Mouse (Mus musculus) adrenal gland, adult 10 weeks (tissue): ENCODE data around the gene Phf7. TPM values are rescaled to one million over a fixed set of nuclear protein-coding genes. Genes with fewer than 3 reads are reported as not detected.

Experiments used
- polyA plus RNA-seq: library from polyadenylated mRNA; stranded (reverse); fragments of 350-450 nt; fragmentation: Illumina TruSeq; extraction: RNeasy Lipid Tissue Mini Kit (QIAGEN cat#74804); gene quantifications from one replicate; pipeline ENCODE4 v1.2.3, GENCODE M21; 2014; ENCODE audit warnings: low read depth, low replicate concordance

Phf7 gene
- 9.7 TPM for polyA plus RNA-seq

GRCm38 (mm10) chr14:31251084-31251604, at the start of gene Phf7, which contains the start of gene Bap1:
TSS of gene Phf7 (minus strand) at chr14:31251317.
TSS of gene Bap1 (plus strand) at chr14:31251450.

GRCm38 (mm10) chr14:31217666-31218065, 33.5 kb downstream of the Phf7 start, which contains the start of gene Sema3g:
TSS of gene Sema3g (plus strand) at chr14:31217860.

GRCm38 (mm10) chr14:31216846-31217245, 34.3 kb downstream of the Phf7 start, which contains the start of gene Nisch:
TSS of gene Nisch (minus strand) at chr14:31216946.

GRCm38 (mm10) chr14:31208084-31208483, 43.0 kb downstream of the Phf7 start, which contains the start of gene Tnnc1:
TSS of gene Tnnc1 (plus strand) at chr14:31208312.

Other genes with a start within 250 kb of the Phf7 start
- 154 TPM for gene Glt8d1, start 249.9 kb downstream of the Phf7 start, polyA plus RNA-seq
- gene Spcs1, start 249.6 kb downstream of the Phf7 start, polyA plus RNA-seq = 454 TPM
- gene Pbrm1, start 232.2 kb downstream of the Phf7 start, polyA plus RNA-seq = 93.6 TPM
- gene Gnl3, start 232.2 kb downstream of the Phf7 start, polyA plus RNA-seq = 211 TPM
- gene Smim4, start 122.4 kb downstream of the Phf7 start, polyA plus RNA-seq = 16.9 TPM
- 1.5 TPM for gene Nt5dc2, start 120.3 kb downstream of the Phf7 start, polyA plus RNA-seq
- gene Stab1, start 82.7 kb downstream of the Phf7 start, polyA plus RNA-seq = 5.4 TPM
- not detected for gene Tnnc1, start 43.0 kb downstream of the Phf7 start, polyA plus RNA-seq
- 64.7 TPM for gene Nisch, start 34.4 kb downstream of the Phf7 start, polyA plus RNA-seq
- 1.7 TPM for gene Sema3g, start 33.5 kb downstream of the Phf7 start, polyA plus RNA-seq
- gene Bap1, start 133 bp upstream of the Phf7 start, polyA plus RNA-seq = 8.6 TPM
- 0.12 TPM for gene Dnah1, start 72.6 kb upstream of the Phf7 start, polyA plus RNA-seq
- gene Capn7, start 85.3 kb upstream of the Phf7 start, polyA plus RNA-seq = 177 TPM
- 125 TPM for gene Sh3bp5, start 184.8 kb upstream of the Phf7 start, polyA plus RNA-seq
- 91.3 TPM for gene Eaf1, start 243.1 kb upstream of the Phf7 start, polyA plus RNA-seq
- gene Mettl6, start 243.7 kb upstream of the Phf7 start, polyA plus RNA-seq = 43.9 TPM